Mouse (Mus musculus) layer of hippocampus, postnatal 36 days (tissue): ENCODE measurements at regions not wholly inside any gene's neighbourhood (a gene's known extent, or its start where the extent isn't known, plus 50 kb on each side); places are given as distances from the start of the nearest gene placed in this dataset.

Experiments used
- DNase-seq, 2 experiments: peaks; one replicate each; pipeline ENCODE4 v3.0.0; 2022

DNA sequence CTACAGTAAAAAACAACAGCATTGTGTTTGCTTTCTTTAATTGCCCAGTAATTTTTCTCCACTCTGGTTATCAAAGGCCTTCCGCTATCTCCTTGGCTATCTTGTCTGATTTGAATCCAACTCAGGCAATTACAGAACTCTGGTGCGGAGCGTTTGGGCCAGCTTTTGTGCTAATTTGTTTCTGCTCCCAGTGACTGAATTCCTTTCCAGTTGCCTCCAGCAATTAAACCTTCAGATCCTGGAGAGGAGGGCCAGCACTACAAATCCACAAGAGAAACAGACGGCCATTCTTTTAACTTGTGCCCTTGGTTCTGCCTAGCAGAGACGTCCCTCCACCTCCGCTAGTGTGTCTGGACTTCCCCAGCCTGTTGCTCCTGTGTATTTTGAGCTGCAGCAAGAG is 51.3 kb upstream of the Ankrd55 start:
- no peak for DNase-seq

DNA sequence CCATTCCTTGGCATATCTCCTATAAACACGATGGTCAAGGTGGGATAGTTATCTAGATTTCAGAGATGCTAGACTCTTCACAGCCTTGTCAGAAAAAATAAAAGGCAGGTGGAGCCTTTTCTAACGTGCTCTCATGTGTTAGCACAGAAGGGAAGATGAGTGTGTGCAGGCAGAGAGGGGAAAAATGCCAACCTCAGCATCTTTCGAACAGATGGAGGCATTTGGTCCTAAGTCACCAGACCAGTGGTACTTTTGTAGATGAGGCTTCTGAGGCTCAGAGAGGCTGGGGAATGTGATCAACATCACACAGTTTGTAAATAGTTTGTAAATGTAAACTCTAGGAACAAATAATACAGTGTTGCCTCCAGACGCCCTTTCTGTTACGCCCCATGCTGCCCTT is 50.9 kb upstream of the Ankrd55 start:
- DNase-seq, result no peak

DNA sequence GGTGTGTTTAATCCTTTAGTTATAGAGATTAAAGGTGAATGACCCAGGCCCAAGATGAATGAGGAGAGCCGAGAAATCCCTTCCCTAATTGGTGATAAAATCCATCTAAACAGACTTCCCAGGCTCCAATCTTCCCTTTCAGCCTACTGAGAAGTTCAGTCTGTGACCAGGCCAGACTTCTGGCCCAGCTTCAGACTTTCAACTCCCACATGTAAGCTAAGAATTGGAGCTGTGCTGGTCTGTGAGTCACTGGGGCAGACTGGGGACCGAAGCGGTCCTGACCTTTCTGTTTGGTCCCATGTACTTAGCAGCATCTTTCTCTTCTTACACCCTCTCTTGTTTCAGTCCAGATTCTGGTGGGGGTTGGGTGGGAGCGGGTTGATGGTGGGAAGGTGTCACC is 50.3 kb upstream of the Ankrd55 start:
- DNase-seq, result no peak
